Mouse (Mus musculus) kidney, embryonic 14.5 days (tissue): ENCODE data around the gene Man1b1. TPM values are rescaled to one million over a fixed set of nuclear protein-coding genes. Genes with fewer than 3 reads are reported as not detected.

Experiments
- ATAC-seq: fragments of 200-750 bp; cut with Nextera tagmentation; 2 replicates; pipeline ENCODE4 v1.8.0; 2017; ENCODE audit warnings: moderate number of reproducible peaks, mild to moderate bottlenecking, moderate TSS enrichment, moderate library complexity; ENCODE audit not compliant: low FRiP score, low TSS enrichment
- H3K27ac ChIP-seq: fragments of 300-500 bp; sonication (generic); 2 replicates; pipeline ENCODE4 v1.5.1; 2014; ENCODE audit warnings: low read depth, mild to moderate bottlenecking, low read length, moderate library complexity, mixed read lengths
- H3K27me3 ChIP-seq: fragments of 300-500 bp; sonication (generic); 2 replicates; pipeline ENCODE4 v1.6.1; 2014; ENCODE audit warnings: mild to moderate bottlenecking, low read length; ENCODE audit not compliant: control insufficient read depth, insufficient read depth
- H3K36me3 ChIP-seq: fragments of 300-500 bp; sonication (generic); 2 replicates; pipeline ENCODE4 v1.6.1; 2014; ENCODE audit warnings: low read length, mixed read lengths; ENCODE audit not compliant: control insufficient read depth, insufficient read depth
- H3K4me1 ChIP-seq: fragments of 300-500 bp; sonication (generic); 2 replicates; pipeline ENCODE4 v1.6.1; 2014; ENCODE audit warnings: low read length, mixed read lengths; ENCODE audit not compliant: control insufficient read depth, insufficient read depth
- H3K4me2 ChIP-seq: fragments of 300-500 bp; sonication (generic); replicated peaks from 2 replicates; pipeline ENCODE4 v1.6.1; 2014; ENCODE audit warnings: low read depth, mild to moderate bottlenecking, low read length
- H3K4me3 ChIP-seq: fragments of 300-500 bp; sonication (generic); 2 replicates; pipeline ENCODE4 v1.5.1; 2014; ENCODE audit warnings: mild to moderate bottlenecking, low read length
- H3K9ac ChIP-seq: fragments of 300-500 bp; sonication (generic); 2 replicates; pipeline ENCODE4 v1.6.1; 2014; ENCODE audit warnings: low read depth, mild to moderate bottlenecking, low read length, moderate library complexity
- H3K9me3 ChIP-seq: fragments of 300-500 bp; sonication (generic); 2 replicates; pipeline ENCODE4 v1.6.1; 2016; ENCODE audit warnings: low read length; ENCODE audit not compliant: control insufficient read depth
- WGBS: fragments of 180-500 bp; shearing (Covaris S2); extraction: QIAGEN DNeasy Blood & Tissue Kit; methylation state at CpG from one replicate; pipeline ENCODE4 v1.1.7; 2014; 5-methylcytosine and 5-hydroxymethylcytosine counted together
- polyA plus RNA-seq: library from polyadenylated mRNA; unstranded; fragments of >200 nt; fragmentation: Nextera tagmentation; extraction: Ambion mirVana; gene quantifications from 2 replicates; pipeline ENCODE4 v1.2.1, GENCODE M21; 2014

The Man1b1 gene
- polyA plus RNA-seq, 1 experiment from 2014 or later = 89.9 TPM

DNA sequence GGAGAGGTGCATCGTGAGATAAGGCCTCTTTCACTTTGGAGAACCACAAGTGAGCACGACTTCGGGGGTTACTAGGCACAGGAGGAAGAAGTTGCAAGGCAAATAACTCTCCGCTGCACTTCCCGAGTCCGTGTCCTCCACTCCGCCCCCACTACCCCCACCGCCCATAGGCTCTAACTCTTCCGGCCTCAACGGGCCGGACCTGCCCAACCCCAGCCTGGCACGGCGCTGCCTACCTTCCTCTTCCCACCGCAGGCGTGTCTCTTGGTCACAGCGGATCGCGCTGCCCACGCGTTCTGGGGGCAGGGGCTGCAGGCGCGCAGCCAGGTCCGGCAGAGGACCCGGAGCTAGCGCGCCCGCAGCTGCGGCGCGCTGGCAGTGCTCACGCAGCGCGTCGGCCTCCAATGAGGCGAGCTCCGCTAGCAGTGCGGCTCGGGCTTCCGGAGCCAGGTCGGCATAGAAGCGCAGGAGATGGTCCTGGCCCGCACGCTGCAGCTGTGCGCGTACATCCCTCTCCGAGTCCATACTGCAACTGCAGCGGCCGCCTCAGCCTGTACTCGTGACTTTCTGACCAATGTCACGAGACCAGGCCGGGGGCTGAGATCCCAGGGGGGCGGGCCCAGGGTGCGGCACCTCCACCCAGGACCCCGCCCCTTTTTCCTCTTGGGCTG lies 33.1 kb downstream of the Man1b1 start, which contains the start of gene Uap1l1:
TSS of gene Uap1l1 (minus strand) at position 592 of the 671 bp plus-strand sequence.
- H3K27ac ChIP-seq = no peak within 1 kb of the TSS
- H3K36me3 ChIP-seq = no peaks in the 10 kb centered on the region
- peak within 1 kb of the TSS; percentile 49 for H3K4me3 ChIP-seq
- peaks cover 7% of the 10 kb centered on the region; the same call in 1 of the 2 replicates for H3K27me3 ChIP-seq
- under 1% methylated on average over 53 of the region's 54 CpGs for WGBS
- H3K9ac ChIP-seq = peak within 1 kb of the TSS; percentile 52
- H3K4me2 ChIP-seq = peak within 1 kb of the TSS; percentile 87
- ATAC-seq = peak; percentile 86
- peaks cover 12% of the 10 kb centered on the region for H3K4me1 ChIP-seq
- H3K9me3 ChIP-seq = no peaks in the 10 kb centered on the region

DNA sequence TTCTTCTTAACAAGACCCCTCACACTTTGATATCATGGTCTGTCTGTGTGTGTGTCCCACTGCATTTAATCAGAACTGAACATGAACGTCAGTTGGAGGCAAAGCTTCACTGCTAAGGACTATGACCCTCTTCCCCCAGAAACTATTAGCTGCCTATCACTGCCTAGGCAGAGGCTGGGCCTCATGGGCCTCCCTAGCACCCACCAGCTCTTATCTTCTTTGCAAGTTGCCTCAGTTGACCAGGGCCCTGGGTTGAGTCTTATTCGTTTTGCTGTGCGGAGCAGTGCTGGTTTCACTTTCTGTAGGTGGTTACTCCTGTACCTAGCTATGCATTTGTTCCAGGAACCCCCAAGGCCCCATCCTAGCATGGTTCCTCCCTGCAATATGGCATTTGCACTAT lies 37.9 kb downstream of the Man1b1 start:
- no peaks in the 10 kb centered on the region for H3K9me3 ChIP-seq
- ATAC-seq = no peak
- WGBS = 92% methylated on average over 3 of the region's 3 CpGs

DNA sequence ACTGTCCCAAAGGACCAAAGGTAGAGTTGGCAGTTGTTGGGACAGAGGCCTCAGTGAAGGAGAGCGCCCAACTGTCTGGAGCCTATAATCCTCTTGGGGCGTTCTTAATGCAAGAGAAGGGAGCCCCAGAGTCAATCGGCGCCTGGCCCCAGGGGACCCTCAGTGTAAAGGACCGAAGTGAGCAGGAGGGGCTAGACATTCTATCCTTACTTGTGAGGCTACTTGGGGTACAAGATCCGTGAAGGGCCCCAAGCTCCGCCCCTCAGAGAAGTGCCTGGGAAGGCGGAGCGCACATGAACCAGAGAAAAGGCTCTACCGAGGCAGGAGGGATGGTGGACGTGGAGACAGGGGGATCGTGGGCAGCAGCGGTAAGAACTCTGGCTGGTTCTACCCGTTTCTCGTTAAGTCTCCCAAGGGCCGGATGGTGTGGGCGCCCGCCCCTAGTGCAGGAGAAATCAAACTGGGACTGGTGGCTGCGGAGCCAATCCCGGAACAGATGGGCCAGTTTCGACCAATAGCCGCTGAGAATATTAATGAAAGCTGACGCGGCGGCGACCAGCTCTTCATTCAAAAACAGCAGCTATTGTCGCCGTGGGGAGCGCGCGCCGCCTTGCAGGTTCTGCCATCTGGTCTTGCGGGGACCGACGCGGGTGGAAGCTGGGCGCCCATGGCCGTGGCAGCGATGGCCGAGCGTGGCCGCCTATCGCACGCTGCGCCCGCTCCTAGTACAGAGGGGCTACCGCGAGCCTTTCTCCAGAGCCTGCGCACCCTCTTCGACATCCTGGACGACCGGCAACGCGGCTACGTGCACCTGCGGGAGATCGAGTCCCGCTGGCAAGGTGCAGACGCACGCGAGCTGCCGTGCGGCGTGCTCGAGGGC lies 39.9 kb downstream of the Man1b1 start, which contains the start of gene Sapcd2:
TSS of gene Sapcd2 (plus strand) at position 558 of the 880 bp plus-strand sequence.
- peak; percentile 94 for ATAC-seq
- Histone ChIP-seq H3K9me3 (no peaks in the 10 kb centered on the region), H3K36me3 (peaks cover 18% of the 10 kb centered on the region), H3K27ac (peak within 1 kb of the TSS; percentile 85; the same call in 1 of the 2 replicates), H3K27me3 (no peaks in the 10 kb centered on the region), H3K4me2 (peak within 1 kb of the TSS; percentile 97), H3K9ac (peak within 1 kb of the TSS; percentile 69), H3K4me3 (peak within 1 kb of the TSS; percentile 55), H3K4me1 (peaks cover 16% of the 10 kb centered on the region)
- WGBS = 1% methylated on average over 65 of the region's 65 CpGs

More for the DNA sequence above, 37.9 kb downstream of the Man1b1 start:
- H3K4me1 ChIP-seq = peaks cover 16% of the 10 kb centered on the region
- no peak overlapping the region for H3K4me3 ChIP-seq
- no peak overlapping the region for H3K9ac ChIP-seq
- no peak overlapping the region for H3K27ac ChIP-seq
- no peak overlapping the region for H3K4me2 ChIP-seq
- 0 out of 2 replicates have a peak, but pooled peaks cover 5% of the 10 kb centered on the region for H3K27me3 ChIP-seq
- H3K36me3 ChIP-seq = no peaks in the 10 kb centered on the region

DNA sequence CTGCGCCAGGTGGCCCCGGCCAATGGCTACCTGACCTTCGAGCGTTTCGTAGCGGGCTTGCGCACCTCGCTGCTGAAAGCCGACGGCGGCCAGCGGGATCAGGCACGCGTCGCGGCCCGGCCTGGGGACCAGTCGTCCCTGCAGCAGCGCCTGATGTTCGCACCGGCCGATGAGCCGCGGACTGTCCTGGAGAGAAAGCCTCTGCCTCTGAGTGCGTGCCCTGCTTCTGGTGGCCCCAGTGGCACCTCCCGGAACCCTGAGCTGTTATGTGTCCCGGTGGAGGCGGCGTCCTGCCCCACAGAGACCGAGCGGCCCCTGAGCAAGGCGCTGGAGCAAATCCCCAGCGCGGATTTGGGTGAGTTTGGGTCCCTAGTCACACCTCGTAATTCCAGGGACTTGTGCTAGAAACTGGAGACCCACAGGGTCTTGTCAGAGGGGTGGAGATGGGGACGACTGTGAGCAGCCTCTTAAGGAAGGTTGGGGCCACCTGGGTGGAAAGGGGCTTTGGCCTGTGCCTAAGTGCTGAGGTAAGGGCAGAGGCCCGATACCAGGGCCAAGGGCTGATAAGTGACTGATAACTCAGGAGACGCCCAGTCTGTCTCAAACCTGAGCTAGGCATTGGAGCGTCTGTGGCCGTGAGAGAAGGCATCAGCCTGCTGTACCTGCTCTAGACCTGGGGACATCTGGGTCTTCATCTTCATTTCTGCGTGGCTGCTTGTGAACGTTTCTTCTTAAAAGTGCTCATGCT lies 40.7 kb downstream of the Man1b1 start:
- no peaks in the 10 kb centered on the region for H3K9me3 ChIP-seq
- H3K36me3 ChIP-seq = peaks cover 25% of the 10 kb centered on the region
- H3K9ac ChIP-seq = peak overlapping the region; percentile 69
- peak overlapping the region; percentile 55 for H3K4me3 ChIP-seq
- H3K4me1 ChIP-seq = peaks cover 16% of the 10 kb centered on the region
- ATAC-seq = no peak
- H3K27me3 ChIP-seq = no peaks in the 10 kb centered on the region
- H3K4me2 ChIP-seq = peak overlapping the region; percentile 97
- WGBS = 1% methylated on average over 42 of the region's 42 CpGs
- no peak overlapping the region for H3K27ac ChIP-seq

DNA sequence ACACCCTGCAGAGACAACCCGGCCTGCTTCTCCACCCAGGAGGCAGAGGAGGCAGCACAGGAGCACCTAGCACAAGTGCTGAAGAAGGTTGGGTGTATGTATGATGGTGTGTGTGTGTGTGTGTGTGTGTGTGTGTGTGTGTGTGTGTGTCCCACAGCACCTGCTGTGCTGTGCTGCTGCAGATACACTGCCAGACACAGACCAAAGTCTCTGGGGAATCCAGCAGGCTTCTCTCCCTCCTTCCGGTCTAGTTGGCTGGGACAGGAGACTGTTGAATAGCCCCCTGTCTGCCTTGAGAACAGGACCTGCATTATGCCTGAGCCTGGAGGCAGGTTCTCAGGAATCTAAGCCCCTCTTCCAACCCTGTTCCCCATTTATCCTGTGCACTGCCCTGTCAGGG lies 41.3 kb downstream of the Man1b1 start:
- Histone ChIP-seq H3K27me3 (no peaks in the 10 kb centered on the region), H3K4me3 (peak overlapping the region; percentile 55), H3K9me3 (no peaks in the 10 kb centered on the region), H3K9ac (peak overlapping the region; percentile 69), H3K36me3 (peaks cover 31% of the 10 kb centered on the region), H3K27ac (no peak overlapping the region), H3K4me2 (peak overlapping the region; percentile 97), H3K4me1 (peaks cover 16% of the 10 kb centered on the region)
- no peak for ATAC-seq
- WGBS = 33% methylated on average over 2 of the region's 2 CpGs

DNA sequence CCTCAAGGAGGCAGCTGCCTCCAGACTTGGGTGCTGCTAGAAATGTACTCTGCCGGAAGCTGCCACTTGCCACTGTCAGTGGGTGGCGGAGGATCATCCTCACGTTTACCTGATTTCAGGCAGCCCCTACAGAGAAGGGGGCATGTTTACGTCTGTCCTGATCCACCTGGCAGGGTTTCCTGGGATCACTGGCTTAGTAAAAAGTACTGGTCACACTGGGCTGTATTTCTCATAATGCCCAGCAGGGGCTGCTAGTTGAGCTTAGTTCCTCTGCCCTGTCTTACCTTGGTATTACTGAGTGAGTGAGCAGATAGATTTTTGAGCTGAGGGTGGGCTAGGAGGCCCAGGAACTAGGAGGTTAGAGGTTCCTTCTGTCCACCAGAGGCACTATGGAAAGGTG lies 44.5 kb downstream of the Man1b1 start:
- no peak overlapping the region for H3K27ac ChIP-seq
- H3K4me2 ChIP-seq = no peak overlapping the region
- ATAC-seq = no peak
- H3K27me3 ChIP-seq = no peaks in the 10 kb centered on the region
- no peak overlapping the region for H3K9ac ChIP-seq
- H3K4me1 ChIP-seq = peaks cover 16% of the 10 kb centered on the region
- peaks cover 32% of the 10 kb centered on the region for H3K36me3 ChIP-seq
- no peak overlapping the region for H3K4me3 ChIP-seq
- H3K9me3 ChIP-seq = no peaks in the 10 kb centered on the region
- WGBS = 76% methylated on average over 4 of the region's 4 CpGs

DNA sequence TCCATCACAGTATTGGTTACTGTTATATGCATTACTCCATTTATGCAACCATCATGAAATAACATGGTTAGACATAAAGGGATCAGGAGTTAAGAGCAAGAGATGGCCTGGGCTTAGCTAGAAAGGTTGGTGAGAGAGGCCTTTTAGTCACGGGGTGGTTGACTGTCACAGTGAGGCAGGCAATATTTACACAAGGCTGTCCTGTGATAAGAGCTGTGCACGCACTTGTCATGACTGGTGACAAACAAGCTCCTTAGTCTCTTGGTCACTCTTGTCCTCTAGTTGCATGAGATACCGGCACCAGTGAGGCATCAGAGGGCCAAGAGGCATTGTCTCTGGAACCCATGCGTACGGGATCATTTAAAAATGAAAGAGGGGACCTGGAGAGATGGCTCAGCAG lies 52.4 kb downstream of the Man1b1 start:
- Histone ChIP-seq H3K27me3 (no peaks in the 10 kb centered on the region), H3K9ac (no peak overlapping the region), H3K36me3 (no peaks in the 10 kb centered on the region), H3K27ac (no peak overlapping the region), H3K4me3 (no peak overlapping the region), H3K9me3 (no peaks in the 10 kb centered on the region), H3K4me1 (no peaks in the 10 kb centered on the region), H3K4me2 (no peak overlapping the region)
- 77% methylated on average over 5 of the region's 5 CpGs for WGBS
- no peak for ATAC-seq

DNA sequence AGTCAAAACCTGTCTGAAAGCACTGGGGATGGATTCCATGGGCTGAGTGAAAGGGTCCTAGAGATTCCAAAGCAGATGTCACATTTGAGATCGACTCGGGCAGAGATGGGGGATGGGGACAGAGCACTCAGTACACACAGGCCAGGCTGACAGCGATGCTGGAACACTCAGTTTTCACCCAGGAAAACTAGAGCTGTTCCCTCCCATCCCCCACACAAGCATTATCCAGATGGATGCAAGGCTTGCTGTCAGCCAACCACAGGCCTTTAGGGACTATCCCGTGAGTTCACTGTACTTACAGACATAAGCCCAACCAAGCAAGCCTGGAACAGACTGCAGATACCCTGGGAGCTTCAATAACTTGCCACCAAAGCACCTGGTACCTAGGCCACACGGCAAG lies 59.1 kb downstream of the Man1b1 start:
- Histone ChIP-seq H3K9me3 (no peaks in the 10 kb centered on the region), H3K36me3 (no peaks in the 10 kb centered on the region), H3K4me3 (no peak overlapping the region), H3K4me1 (peaks cover 17% of the 10 kb centered on the region; the same call in 1 of the 2 replicates), H3K27ac (no peak overlapping the region), H3K9ac (no peak overlapping the region), H3K4me2 (no peak overlapping the region), H3K27me3 (peaks cover 19% of the 10 kb centered on the region; the same call in 1 of the 2 replicates)
- 73% methylated on average over 5 of the region's 5 CpGs for WGBS
- ATAC-seq = no peak
